Mouse (Mus musculus): ENCODE results near the gene Phc2.

- TF ChIP-seq CTCF (IDR thresholded peaks at IDR 0.05; ENCODE audit: borderline replicate concordance, extremely low read depth, insufficient read depth, insufficient read length) (no peak), POLR2A (IDR thresholded peaks at IDR 0.05; ENCODE audit: borderline replicate concordance, extremely low read depth, insufficient read depth, insufficient read length, poor library complexity, severe bottlenecking) (no peak)
Measured at GRCm38 (mm10) chr4:128730271-128730670, 75.8 kb downstream of the Phc2 start.
